Mouse (Mus musculus) Patski (cell line): ENCODE results near the gene Stac2. TPM values are rescaled to one million over a fixed set of nuclear protein-coding genes. Genes with fewer than 3 reads are reported as not detected.
A peak's percentile ranks its signal among the peaks of the same experiment; 100 is the strongest.

Experiments
- ATAC-seq: fragments of 100-300 bp; one replicate; pipeline ENCODE4 v1.8.0; 2021
- CTCF ChIA-PET: fragments of 350-600 bp; sonication (Branson Sonifier 250); formaldehyde crosslinking; loops from one replicate; lab custom pipeline; 2022; ENCODE audit warnings: inconsistent platforms; lab: Charles Lee
- POLR2A ChIA-PET: fragments of 350-600 bp; sonication (Branson Sonifier 250); formaldehyde crosslinking; loops from one replicate; lab custom pipeline; 2022; ENCODE audit warnings: antibody characterized with exemption, inconsistent platforms; lab: Charles Lee
- DNase-seq: peaks from one replicate; pipeline ENCODE4 v3.0.0-alpha.2; 2011; ENCODE audit warnings: low read depth, low spot score
- H3K27me3 ChIP-seq: fragments of 371-371 bp; one replicate; pipeline ENCODE4 v1.5.1; 2021
- CTCF ChIP-seq: fragments of 100-300 bp; IDR thresholded peaks from one replicate; pipeline ENCODE4 v1.5.1; 2021
- in situ Hi-C: fragments of 300-500 bp; cut with MboI; formaldehyde crosslinking; loops from 3 replicates; pipeline ENCODE4 v1.11.1; 2018; ENCODE audit warnings: low pct_unique_long_range_greater_than_20kb, mixed read lengths
- polyA plus RNA-seq: library from polyadenylated mRNA; unstranded; gene quantifications from one replicate; pipeline ENCODE4 v1.2.3, GENCODE M21; 2021

The Stac2 gene
- polyA plus RNA-seq, 1 experiment from 2014 or later = 0.04 TPM

- DNase-seq (no peak), ATAC-seq (no peak)
- in situ Hi-C loops = no loop called here
- ChIA-PET CTCF (no interaction called here), POLR2A (no interaction called here)
- TF ChIP-seq CTCF = no peak
- no peaks in the 10 kb centered on the region for H3K27me3 ChIP-seq
Measured at GRCm38 (mm10) chr11:98073442-98073841, 20.2 kb upstream of the Stac2 start.

DNA sequence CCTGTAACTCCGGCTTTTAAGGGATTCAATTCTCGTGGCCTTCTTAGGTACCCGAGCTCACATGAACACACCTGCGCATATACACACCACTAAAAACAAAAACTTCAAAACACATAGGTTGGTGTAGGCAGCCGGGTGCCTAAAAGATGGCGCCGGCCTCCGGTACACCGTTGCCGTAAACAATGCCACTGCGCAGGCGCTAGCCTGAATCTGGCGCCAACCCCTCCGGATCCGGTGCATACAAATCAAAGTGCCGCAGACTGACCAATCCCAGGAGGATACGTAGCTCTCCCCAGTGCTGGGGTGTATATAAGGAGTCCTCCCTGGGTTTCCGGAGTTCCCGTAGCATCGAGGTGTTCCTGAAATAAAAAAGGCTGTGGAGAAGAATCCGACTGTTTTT, 14.0 kb upstream of the Stac2 start:
- in situ Hi-C loops = no loop called here
- DNase-seq = no peak
- no peak for TF ChIP-seq CTCF
- ATAC-seq = no peak
- ChIA-PET POLR2A (no interaction called here), CTCF (no interaction called here)
- H3K27me3 ChIP-seq = no peaks in the 10 kb centered on the region

- no peak for TF ChIP-seq CTCF
- in situ Hi-C loops = no loop called here
- POLR2A ChIA-PET = no interaction called here
- ATAC-seq (no peak), DNase-seq (no peak)
- CTCF ChIA-PET = no interaction called here
- no peaks in the 10 kb centered on the region for H3K27me3 ChIP-seq
Measured at GRCm38 (mm10) chr11:98066201-98066600, 12.9 kb upstream of the Stac2 start.

- peak; percentile 24 for DNase-seq
- no peak for ATAC-seq
- H3K27me3 ChIP-seq = no peaks in the 10 kb centered on the region
- TF ChIP-seq CTCF = no peak
- POLR2A ChIA-PET = no interaction called here
- CTCF ChIA-PET = interaction anchor here (2.8 kb wide), 1 partner anchor 14 kb away, joined by 10 read pairs; no protein-coding TSS in a partner anchor
- in situ Hi-C loops = no loop called here
Measured at GRCm38 (mm10) chr11:98061904-98062562, 8.8 kb upstream of the Stac2 start.

- no peaks in the 10 kb centered on the region for H3K27me3 ChIP-seq
- POLR2A ChIA-PET = no interaction called here
- TF ChIP-seq CTCF = no peak
- ATAC-seq (no peak), DNase-seq (no peak)
- in situ Hi-C loops = no loop called here
- CTCF ChIA-PET = interaction anchor here (2.8 kb wide), 1 partner anchor 14 kb away, joined by 10 read pairs; no protein-coding TSS in a partner anchor
Measured at GRCm38 (mm10) chr11:98061441-98061840, 8.2 kb upstream of the Stac2 start.

DNA sequence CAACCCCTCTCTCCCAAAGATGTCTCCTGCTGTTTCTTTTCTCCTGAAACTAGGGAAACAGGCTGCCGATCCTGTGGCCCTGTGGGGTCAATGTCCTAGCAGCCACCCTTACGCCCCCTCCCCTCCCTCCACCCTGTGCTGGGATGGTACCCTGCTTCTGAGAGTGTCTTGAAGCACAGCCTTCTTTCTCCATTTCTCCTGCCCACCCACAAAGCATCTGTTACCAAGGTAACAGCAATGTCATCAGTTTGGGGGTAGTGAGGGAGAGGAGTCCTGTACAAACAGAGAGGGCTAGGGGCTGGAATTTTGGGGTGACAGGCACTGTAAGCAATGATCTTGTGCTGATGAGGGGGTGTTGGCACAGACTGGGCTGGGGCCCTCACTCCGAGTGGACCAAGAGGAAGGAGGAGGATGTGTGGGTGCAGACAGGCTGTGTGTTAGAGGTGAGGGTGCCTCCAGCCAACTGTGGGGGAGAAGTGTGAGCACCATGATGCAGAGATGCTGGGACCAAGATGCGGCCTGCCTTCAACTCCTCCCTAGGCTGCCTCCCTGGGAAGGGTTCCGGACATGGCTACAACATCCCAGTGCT, 6.9 kb upstream of the Stac2 start:
- ChIA-PET POLR2A (no interaction called here), CTCF (interaction anchor here (2.8 kb wide), 1 partner anchor 16 kb away, joined by 10 read pairs; no protein-coding TSS in a partner anchor)
- ATAC-seq = no peak
- H3K27me3 ChIP-seq = no peaks in the 10 kb centered on the region
- in situ Hi-C loops = no loop called here
- no peak for DNase-seq
- TF ChIP-seq CTCF = no peak

DNA sequence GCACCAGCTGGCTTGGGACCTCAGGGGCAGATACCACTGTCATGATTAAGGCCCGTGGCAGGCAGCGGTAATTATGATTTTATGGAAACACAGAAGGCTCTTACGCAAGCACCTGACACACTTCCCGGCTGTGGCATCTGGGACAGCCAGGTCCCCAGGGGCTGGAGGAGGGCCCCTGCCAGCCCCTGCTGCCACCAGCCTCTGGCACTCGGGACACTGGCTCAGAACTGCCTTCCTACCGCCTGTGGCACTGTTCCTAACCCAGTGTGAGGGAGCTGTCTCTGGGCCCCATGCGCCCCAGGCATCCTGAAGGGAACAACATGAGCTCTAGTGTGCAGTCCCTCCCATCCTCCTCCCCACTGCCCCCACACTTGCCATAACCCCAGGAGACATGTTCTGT, 6.4 kb upstream of the Stac2 start:
- CTCF ChIA-PET = no interaction called here
- no peak for TF ChIP-seq CTCF
- H3K27me3 ChIP-seq = no peaks in the 10 kb centered on the region
- ATAC-seq (no peak), DNase-seq (no peak)
- POLR2A ChIA-PET = no interaction called here
- in situ Hi-C loops = no loop called here

DNA sequence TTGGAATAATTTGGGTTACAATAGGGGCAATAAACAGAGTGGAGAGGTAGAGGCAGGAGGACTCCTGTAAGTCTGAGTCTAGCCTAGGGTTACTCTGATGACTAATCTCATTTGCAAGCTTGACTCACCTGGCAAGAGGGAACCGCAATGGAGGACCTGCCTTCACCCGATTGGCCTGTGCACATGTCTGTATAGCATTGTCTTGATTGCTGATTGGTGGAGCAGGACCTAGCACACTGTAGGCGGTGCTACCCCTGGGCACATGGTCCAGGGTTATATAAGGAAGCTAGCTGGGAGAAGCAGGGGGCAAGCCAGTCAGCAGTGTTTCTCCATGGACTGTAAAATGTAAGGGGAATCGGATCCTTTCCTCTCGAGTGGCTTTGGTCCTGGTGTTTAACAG, 4.7 kb upstream of the Stac2 start:
- H3K27me3 ChIP-seq = peaks cover 6% of the 10 kb centered on the region
- TF ChIP-seq CTCF = no peak
- DNase-seq = no peak
- POLR2A ChIA-PET = interaction anchor here (0.8 kb wide), 1 partner anchor 58 kb away, joined by 3 read pairs; no protein-coding TSS in a partner anchor
- CTCF ChIA-PET = interaction anchor here (1.4 kb wide), 1 partner anchor 18 kb away, joined by 4 read pairs; no protein-coding TSS in a partner anchor
- in situ Hi-C loops = no loop called here
- ATAC-seq = no peak

GRCm38 (mm10) chr11:98057466-98057865, 4.2 kb upstream of the Stac2 start:
- in situ Hi-C loops = no loop called here
- ChIA-PET CTCF (no interaction called here), POLR2A (interaction anchor here (0.8 kb wide), 1 partner anchor 58 kb away, joined by 3 read pairs; no protein-coding TSS in a partner anchor)
- TF ChIP-seq CTCF = no peak
- peaks cover 11% of the 10 kb centered on the region for H3K27me3 ChIP-seq
- DNase-seq = no peak
- peak; percentile 58 for ATAC-seq

- ChIA-PET CTCF (no interaction called here), POLR2A (no interaction called here)
- peaks cover 24% of the 10 kb centered on the region for H3K27me3 ChIP-seq
- ATAC-seq (no peak), DNase-seq (no peak)
- no peak for TF ChIP-seq CTCF
- in situ Hi-C loops = no loop called here
Measured at GRCm38 (mm10) chr11:98052129-98052988, 903 bp downstream of the Stac2 start.
